Mouse (Mus musculus) thymus, postnatal 0 days (tissue): ENCODE measurements around the gene Ece1. TPM values are rescaled to one million over a fixed set of nuclear protein-coding genes. Genes with fewer than 3 reads are reported as not detected.

Experiments used
- DNase-seq: peaks from one replicate; pipeline ENCODE4 v3.0.0-alpha.2; 2015; ENCODE audit warnings: low spot score
- polyA plus RNA-seq: library from polyadenylated mRNA; unstranded; fragments of >200 nt; fragmentation: Nextera tagmentation; extraction: Ambion mirVana; gene quantifications from 2 replicates; pipeline ENCODE4 v1.2.1, GENCODE M21; 2015

The Ece1 gene
- polyA plus RNA-seq, 1 experiment from 2014 or later: 18.3 TPM

DNA sequence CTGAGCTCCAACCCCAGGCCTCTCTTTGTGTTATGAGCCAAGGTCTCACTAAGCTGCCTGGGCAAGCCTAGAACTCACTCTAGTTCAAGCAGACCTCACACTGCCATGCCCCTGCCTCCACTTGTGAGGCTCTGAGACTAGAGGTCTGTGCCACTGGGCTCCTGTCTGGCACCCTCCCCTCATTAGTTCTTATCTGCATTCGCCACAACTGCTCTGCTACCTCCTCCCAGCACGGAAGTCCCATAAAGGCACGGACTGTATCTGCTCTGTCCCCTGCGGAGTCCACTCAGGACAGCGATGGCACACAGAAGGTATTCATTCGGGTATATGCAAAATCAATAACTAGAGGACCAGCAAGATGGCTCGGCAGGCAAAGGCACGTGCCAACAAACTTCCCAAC, 19.4 kb downstream of the Ece1 start:
- DNase-seq: no peak

DNA sequence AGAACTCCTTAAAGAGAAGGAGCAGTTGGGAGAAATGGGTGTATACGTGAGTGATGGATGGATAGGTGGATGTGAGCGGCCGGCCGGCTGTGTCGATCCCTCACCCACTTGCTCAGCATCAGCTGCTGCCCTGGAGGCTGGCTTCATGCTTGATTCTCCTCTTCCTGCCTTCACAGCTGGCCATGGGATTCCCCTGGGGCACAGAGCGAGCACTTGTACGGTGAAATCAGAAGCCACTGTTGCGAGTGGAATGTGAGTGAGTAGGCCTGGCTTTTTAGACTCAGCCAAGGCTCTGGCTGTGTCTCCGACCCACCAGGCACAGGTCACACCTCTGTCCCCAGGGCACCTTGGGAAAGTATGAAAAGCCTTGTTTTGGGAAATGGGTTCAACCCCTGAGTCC, 20.6 kb downstream of the Ece1 start:
- no peak for DNase-seq

DNA sequence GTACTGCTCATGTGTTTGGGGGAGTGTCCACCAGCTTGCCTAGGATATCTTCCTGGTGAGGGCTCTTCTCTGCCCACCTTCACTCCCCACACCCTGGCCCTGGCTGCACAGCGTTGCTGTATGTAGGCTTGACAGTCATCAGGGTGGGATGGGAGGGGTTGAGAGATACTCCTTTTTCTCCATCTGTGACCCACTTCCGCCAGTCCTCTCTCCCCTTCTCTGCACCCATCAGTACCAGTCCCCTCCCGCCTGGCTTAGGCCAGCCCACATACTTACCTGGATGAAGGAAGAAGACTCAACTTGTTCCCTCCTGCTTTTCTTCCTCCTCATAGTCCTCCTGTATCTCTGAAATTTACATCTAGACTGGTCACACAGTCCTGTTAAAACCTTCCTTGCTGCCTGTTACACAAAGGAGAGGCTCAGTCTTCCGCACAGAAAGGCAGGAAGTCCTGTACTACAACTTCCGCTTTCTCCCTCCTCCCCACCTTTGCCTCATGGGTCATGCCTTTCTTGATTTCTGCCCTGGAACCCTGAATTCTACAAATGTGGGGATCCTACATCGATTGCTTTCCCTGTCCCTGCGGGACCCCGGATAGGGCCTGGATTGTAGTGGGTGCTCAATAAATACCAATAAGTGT, 21.6 kb downstream of the Ece1 start:
- DNase-seq: peak; percentile 26

DNA sequence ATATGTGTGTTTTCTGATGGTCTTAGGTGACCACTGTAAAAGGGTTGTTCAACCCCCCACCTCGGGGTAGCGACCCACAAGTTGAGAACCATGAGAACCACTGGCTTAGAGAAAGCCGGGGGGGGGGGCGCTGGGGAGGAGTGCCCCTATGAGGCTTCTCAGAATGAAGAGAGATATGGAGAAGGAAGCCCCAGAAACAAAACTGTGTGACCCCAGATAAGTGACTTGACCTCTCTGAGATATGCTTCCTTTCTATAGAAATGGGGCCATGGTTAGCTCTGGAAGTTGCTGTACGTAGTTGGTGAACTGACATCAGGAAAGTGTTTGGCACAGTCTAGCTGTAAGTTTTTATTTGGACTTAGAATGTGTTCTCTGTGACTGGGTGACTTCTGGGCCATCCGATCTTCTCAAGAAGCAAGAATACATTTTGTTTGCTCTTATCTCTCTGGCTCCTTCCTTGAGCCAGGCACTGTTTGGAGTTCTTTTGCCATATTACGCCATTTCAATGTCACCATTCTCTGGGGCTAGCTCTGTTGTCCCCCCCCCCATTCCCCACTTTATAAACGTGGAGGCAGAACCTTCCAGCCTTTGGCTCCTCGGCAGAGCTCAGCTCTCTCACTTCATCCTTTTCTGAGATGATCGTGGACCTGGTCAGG, 25.4 kb downstream of the Ece1 start:
- no peak for DNase-seq

GRCm38 (mm10) chr4:137887993-137888388, 26.0 kb downstream of the Ece1 start:
- no peak for DNase-seq

DNA sequence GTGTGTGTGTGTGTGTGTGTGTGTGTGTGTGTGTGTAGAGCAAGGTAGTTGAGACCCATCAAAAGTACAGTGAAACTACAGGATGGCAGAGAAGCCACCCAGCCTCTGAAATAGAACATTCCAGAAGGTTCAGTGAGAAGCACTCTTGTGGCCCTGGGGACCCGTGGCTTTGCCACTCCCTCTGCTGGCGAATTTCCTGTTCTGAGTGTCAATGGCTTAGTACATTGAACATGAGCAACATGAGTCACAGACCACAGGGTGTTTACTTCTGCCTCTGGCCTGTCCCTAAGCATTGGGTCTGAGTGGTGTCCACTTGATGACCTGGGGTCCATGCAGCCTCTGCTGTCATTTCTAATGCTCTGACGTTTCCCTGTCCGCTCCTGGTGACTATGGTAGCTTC, 28.6 kb downstream of the Ece1 start:
- peak; percentile 43 for DNase-seq

DNA sequence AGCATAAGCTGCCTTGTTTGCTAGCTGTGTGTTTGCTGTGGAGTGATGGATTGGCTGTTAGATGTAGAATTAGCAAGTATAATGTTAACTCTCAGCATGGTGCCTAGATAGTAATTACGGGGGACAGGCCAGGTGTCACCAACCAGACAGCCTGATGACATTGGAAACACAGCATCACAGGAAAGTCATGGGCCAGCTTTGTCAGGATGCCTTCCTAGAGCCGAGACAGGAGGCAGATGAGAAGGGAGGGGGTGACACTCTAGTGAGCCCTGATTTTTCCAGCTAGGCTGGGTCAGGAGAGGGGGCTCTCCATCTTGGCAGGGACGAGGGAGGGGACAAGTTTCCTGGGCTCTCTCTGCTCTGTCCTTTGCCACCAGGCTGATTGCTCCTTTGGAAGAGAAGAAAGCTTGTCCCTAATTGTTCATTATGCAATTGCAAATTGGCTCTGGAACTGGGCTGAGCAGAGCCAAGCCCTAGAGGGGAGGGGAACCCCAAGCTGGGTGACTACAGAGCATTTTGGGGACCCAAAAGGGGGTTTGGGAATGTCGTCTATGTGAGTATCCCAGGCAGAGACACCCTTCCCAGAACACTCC, 29.6 kb downstream of the Ece1 start:
- no peak for DNase-seq

- no peak for DNase-seq
Observed at GRCm38 (mm10) chr4:137892713-137893242, 30.7 kb downstream of the Ece1 start.

DNA sequence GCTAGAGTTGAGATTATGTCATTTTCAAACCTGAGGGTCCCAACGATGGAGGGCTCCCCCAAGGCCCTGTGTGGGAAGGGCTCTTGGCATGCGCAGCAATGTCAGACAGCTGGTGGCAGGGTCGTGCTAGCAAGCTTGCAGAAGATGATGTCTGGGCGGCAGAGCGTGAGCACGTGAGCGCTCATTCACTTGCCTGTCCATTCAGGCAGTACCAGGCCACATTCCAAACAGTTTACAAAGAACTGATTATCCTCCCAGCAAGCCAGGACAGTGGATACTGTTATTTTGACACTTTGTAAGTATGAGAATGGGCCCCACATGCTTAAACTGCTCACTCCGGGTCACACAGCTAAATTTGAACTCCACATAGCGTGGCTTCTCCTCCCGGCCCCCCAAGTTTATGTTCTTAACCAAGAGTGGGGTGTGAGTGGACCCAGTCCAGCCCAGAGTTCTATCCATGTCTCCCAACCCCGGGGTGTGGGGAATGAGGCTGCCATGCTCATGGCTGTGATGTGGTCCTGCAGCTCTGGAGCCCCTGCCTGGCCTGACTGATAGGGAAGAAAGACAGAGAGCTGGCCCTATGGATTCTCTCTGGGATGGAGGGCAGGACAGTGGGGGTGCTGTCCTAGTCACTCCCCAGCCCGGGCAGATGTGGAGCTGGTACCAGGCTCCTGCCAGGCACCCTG, 34.7 kb downstream of the Ece1 start:
- DNase-seq: no peak

DNA sequence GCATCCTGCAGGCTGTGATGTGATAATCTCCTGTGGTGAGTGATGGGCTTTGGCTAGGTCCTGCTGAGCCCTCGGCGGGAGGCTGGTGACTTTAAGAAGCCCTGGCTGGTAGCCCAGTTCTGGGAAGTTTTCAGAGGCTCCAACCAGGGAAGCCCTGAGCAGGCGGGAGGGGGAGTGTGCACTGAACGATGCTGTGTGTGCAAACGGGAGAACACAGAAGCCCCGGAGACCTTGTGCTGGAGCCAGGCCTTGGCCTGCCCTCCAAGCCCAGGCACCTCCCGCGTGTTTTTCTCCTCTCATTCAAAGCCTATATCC, 35.2 kb downstream of the Ece1 start:
- DNase-seq: no peak

DNA sequence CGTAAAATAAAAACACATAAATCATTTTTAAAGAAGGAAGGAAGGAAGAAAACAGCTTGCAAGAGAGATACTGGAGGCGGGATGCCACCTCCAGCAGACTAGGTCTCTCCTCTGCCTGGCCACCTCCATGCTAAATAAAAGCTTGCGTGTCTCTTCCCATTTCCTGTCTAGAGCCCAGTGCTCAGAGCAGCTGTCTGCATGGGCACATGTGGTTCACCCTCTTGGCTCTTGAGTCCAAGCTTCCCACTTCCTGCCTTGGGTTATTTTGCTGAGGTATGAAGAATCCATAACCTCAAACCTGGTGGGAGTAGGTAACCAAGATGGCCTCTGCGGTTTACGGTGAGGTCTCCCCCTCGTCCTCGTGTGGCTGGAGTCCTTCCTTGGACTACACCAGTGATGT, 36.5 kb downstream of the Ece1 start:
- peak; percentile 39 for DNase-seq

DNA sequence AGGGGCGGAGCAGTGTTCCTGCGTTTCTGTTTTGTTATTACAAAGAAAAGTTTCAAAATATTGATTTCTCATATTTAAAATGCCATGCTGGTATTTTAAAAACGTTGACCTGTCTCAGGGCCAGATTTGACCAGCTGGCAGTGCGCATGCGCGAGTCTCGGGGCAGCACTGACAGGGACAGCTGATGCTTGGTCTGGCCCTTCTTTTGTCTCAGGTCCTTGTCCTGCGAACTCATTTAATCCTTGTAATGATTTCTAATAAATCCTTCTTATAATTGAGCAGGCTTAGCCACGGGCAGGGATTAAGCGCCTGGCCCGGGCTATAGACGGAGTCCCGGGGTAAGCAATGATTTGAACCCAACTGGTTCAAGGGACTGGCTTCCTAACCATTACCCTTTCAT, 40.2 kb downstream of the Ece1 start:
- DNase-seq: no peak

DNA sequence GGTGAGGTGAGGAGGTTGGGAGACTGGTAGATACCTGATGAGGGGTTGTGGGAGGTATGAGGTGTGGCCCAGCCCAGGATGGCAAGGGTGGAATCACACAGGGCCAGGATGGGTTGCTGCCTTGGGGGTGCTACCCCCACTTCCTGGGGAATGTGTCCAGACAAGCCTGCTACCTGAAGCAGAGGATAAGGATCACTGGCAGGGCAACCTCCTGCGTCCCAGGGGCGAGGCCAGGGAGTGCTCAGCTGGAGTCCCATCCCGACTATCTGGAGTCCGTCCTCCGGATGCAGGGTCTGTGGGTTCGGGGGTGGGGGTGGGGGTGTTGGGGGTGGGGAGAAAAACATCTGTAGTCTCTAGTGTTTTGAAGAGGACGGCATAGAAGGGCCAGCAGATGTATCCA, 40.8 kb downstream of the Ece1 start:
- no peak for DNase-seq

- DNase-seq: no peak
Observed at GRCm38 (mm10) chr4:137904956-137905551, 43.0 kb downstream of the Ece1 start.

DNA sequence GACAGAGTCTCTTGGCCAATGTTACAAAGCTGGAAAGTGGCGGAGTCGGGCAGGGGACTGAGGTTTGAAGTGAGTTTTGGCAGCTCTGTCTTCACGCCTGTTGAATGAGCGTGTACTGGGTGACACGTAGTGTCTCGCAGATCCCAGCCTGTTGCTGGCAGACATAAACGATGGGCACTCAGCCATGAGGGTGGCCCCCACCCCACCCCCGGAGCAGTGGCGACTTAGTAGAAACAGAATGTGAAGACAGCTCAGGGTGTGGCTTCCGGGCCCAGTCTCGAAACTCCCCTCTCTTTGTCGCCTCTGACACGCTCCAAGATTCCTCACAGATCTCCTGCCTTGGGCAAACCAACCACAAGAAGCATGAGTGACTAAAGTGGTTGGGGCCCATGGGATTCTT, 45.9 kb downstream of the Ece1 start:
- DNase-seq: no peak

GRCm38 (mm10) chr4:137908489-137908888, 46.5 kb downstream of the Ece1 start:
- no peak for DNase-seq

- DNase-seq: no peak
Observed at GRCm38 (mm10) chr4:137908915-137909314, 46.9 kb downstream of the Ece1 start.

DNA sequence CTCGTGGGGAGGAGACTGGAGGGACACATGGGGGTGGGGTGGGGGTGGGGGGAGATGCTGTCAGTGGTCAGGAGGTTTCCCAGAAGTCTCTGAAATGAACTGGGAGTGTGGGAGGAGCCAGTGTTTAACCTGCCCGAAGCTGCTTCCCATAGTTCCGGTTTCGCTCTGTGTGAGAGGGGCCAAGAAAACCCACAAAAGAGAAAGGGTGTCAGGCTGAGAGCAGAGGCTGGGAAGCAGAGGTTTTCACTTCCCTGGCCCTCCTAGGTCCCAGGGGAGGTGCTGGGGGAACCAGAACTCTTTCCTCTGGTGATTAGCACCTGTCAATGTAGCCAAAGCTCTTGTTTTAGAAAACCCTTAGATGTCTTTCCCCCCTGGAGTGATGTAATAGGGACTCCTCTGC, 47.4 kb downstream of the Ece1 start:
- no peak for DNase-seq

GRCm38 (mm10) chr4:137910382-137911009, 48.5 kb downstream of the Ece1 start:
- no peak for DNase-seq

DNA sequence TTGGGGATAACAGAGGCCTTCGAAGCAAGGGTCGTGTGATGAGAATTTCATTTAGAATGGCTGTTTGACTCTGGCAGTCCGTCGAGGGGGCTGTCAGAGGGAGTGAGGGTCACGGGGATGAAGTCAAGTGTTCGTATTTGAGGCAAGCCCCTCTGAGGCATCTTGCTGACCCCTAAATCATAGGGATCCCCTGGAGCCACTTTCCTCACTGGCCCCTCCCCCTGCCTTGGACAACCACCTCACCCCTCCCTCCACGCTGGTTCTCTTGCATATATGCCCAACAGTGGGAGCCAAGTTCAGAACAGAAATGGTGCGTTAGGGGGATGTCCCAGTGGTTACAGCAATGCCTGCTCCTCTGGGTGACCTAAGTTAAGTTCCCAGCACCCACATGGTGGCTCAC, 49.6 kb downstream of the Ece1 start:
- DNase-seq: no peak

- DNase-seq: no peak
Observed at GRCm38 (mm10) chr4:137912768-137913305, 50.8 kb downstream of the Ece1 start.
